Mouse (Mus musculus): ENCODE data around the gene Baiap2l2.

- TF ChIP-seq CTCF (IDR thresholded peaks at IDR 0.05; ENCODE audit: low read depth, low read length) = no peak
- TF ChIP-seq GATA2 (IDR thresholded peaks at IDR 0.05; ENCODE audit: borderline replicate concordance, low read depth, low read length) = no peak
- TF ChIP-seq POLR2AphosphoS5 (IDR thresholded peaks at IDR 0.05; ENCODE audit: insufficient replicate concordance, low read depth, low read length) = no peak
- TF ChIP-seq GATA1 (IDR thresholded peaks at IDR 0.05; ENCODE audit: borderline replicate concordance, low read length) = no peak
- no peak for TF ChIP-seq TAL1 (conservative IDR thresholded peaks at IDR 0.05; ENCODE audit: low read depth, low read length)
Observed at GRCm38 (mm10) chr15:79282434-79282833, 2.9 kb downstream of the Baiap2l2 start.

Measured in G1E (cell line).